Mouse (Mus musculus) heart, adult 8-10 months (tissue): ENCODE measurements around the gene Hist1h2ba. TPM values are rescaled to one million over a fixed set of nuclear protein-coding genes. Genes with fewer than 3 reads are reported as not detected.

Experiments used
- DNase-seq: peaks from one replicate; pipeline ENCODE4 v3.0.0; 2022; ENCODE audit warnings: low spot score
- total RNA-seq, 4 experiments: library from RNA; stranded (reverse); gene quantifications; 2 replicates each; pipeline ENCODE4 v1.2.4; 2022

The Hist1h2ba gene
- total RNA-seq, result not detected

GRCm38 (mm10) chr13:23933421-23934210 lies at the start of gene Hist1h2ba:
TSS of gene Hist1h2ba (minus strand) at chr13:23934156.
- no peak for DNase-seq

- no peak for DNase-seq
Observed at GRCm38 (mm10) chr13:23972271-23972670, 38.3 kb upstream of the Hist1h2ba start.

- no peak for DNase-seq
Observed at GRCm38 (mm10) chr13:23971870-23972269, 37.9 kb upstream of the Hist1h2ba start.

GRCm38 (mm10) chr13:23964909-23965308 lies 31.0 kb upstream of the Hist1h2ba start:
- no peak for DNase-seq

GRCm38 (mm10) chr13:23959776-23960175 lies 25.8 kb upstream of the Hist1h2ba start:
- DNase-seq, result no peak

GRCm38 (mm10) chr13:23950928-23951327 lies 17.0 kb upstream of the Hist1h2ba start:
- no peak for DNase-seq

- DNase-seq, result no peak
Observed at GRCm38 (mm10) chr13:23949484-23950246, 15.7 kb upstream of the Hist1h2ba start.

- DNase-seq, result no peak
Observed at GRCm38 (mm10) chr13:23946254-23946653, 12.3 kb upstream of the Hist1h2ba start.

GRCm38 (mm10) chr13:23942861-23943260 lies 8.9 kb upstream of the Hist1h2ba start:
- DNase-seq, result no peak

- DNase-seq, result peak; percentile 46
Observed at GRCm38 (mm10) chr13:23940291-23940690, 6.3 kb upstream of the Hist1h2ba start.

GRCm38 (mm10) chr13:23938699-23939098 lies 4.7 kb upstream of the Hist1h2ba start:
- no peak for DNase-seq

- DNase-seq, result no peak
Observed at GRCm38 (mm10) chr13:23934211-23934520, 210 bp upstream of the Hist1h2ba start, which contains the start of gene Hist1h2aa. TSS of gene Hist1h2aa (plus strand) at chr13:23934462.

GRCm38 (mm10) chr13:23930904-23931303 lies 3.1 kb downstream of the Hist1h2ba start:
- DNase-seq, result no peak

- no peak for DNase-seq
Observed at GRCm38 (mm10) chr13:23930461-23930860, 3.5 kb downstream of the Hist1h2ba start.

GRCm38 (mm10) chr13:23928637-23929036 lies 5.3 kb downstream of the Hist1h2ba start:
- no peak for DNase-seq

- DNase-seq, result no peak
Observed at GRCm38 (mm10) chr13:23925792-23926191, 8.2 kb downstream of the Hist1h2ba start.

- DNase-seq, result no peak
Observed at GRCm38 (mm10) chr13:23917674-23918073, 16.3 kb downstream of the Hist1h2ba start.

GRCm38 (mm10) chr13:23916132-23916531 lies 17.8 kb downstream of the Hist1h2ba start:
- DNase-seq, result no peak

- no peak for DNase-seq
Observed at GRCm38 (mm10) chr13:23914376-23915167, 19.4 kb downstream of the Hist1h2ba start, which contains the start of gene Slc17a4. TSS of gene Slc17a4 (minus strand) at chr13:23915009.

GRCm38 (mm10) chr13:23913791-23914306 lies 20.1 kb downstream of the Hist1h2ba start:
- peak; percentile 50 for DNase-seq

GRCm38 (mm10) chr13:23911335-23911734 lies 22.6 kb downstream of the Hist1h2ba start:
- DNase-seq, result no peak

- no peak for DNase-seq
Observed at GRCm38 (mm10) chr13:23910121-23910520, 23.8 kb downstream of the Hist1h2ba start.
